Mouse (Mus musculus) mouse trophoblast stem cell (cell line): Measurements from ENCODE around the gene Sept8.
"Not testable (repeated sequence)": the region's sequence is repeated elsewhere in the genome, so short reads cannot be mapped to it uniquely, and the experiment has no call there.

Source experiments
- in situ Hi-C, 2 experiments: fragments of 300-500 bp; cut with MseI, MboI; formaldehyde crosslinking; loops; 2 replicates in 1 of 2; 3 replicates in 1 of 2; pipeline ENCODE4 v1.15.1; 2025

The Sept8 gene

DNA sequence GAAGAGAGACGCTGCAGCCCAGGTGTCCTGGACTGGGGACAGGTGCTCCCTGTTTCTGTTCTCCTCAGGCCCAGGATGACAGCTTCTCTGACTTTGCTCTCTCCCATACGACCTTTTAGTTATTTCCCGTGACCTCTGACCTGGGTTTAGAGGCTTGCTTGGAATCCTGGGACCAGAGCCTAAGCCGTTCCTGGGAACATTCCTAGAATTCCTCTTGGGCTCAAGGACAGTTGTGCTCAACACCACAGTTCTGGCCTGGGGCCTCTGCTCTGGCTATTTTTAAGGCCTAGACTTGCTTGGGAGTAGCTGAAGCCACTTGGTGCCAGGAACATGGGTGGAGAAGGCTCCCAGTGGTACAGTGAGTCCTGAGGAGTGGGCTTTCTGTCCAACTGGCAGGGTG, 6.4 kb downstream of the Sept8 start:
- in situ Hi-C loops, result no loop called here

- in situ Hi-C loops, result no loop called here
These were observed 9.6 kb downstream of the Sept8 start for GRCm38 (mm10) chr11:53528397-53529252.

- in situ Hi-C loops, result no loop called here
These were observed 10.1 kb downstream of the Sept8 start for GRCm38 (mm10) chr11:53529253-53529557.

DNA sequence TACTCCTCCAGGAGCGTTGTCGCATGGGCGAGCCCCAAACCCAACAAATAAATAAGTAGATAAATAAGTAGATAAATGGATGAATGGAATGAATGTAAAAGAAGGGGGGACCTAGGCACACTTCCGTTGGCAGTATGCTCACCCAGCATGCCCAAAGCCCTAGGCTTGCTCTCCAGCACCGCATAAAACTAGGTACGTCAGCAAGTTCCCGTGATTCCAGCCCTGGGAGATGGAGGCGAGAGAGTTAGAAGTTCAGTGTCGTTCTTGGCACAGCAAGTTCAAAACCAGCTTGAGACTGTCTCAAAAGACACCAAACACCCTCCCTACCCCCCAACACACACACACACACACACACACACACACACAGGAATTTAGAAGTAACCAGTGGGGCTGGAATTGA, 10.9 kb downstream of the Sept8 start:
- in situ Hi-C loops, result no loop called here

- in situ Hi-C loops, result no loop called here
These were observed 12.6 kb downstream of the Sept8 start for GRCm38 (mm10) chr11:53531578-53532230.

GRCm38 (mm10) chr11:53532231-53532620, 13.2 kb downstream of the Sept8 start:
- in situ Hi-C loops, result no loop called here

DNA sequence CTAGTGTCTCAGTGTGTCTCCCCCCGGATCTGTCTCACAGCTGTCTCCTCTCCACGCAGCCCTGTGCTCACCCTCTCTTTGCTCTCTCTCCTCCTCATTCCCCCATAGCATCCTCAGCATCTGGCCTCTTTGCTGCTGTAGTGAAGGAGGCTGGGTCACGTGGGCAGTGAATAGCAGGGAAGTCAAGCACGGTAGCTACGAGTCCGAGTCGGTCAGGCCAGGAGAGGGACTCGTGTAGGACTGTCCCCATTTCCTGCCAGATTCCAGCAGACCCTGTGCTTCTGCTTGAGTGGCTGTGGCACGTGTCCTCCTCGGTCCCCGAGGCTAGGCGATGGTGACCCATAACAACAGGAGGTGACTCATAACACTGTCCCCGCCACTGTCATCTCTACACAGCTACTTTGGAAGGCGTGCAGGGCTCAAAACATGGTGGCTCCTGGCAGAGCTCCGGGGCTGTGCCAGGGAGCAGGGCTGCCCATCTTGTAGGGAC, 20.0 kb downstream of the Sept8 start:
- in situ Hi-C loops, result no loop called here

DNA sequence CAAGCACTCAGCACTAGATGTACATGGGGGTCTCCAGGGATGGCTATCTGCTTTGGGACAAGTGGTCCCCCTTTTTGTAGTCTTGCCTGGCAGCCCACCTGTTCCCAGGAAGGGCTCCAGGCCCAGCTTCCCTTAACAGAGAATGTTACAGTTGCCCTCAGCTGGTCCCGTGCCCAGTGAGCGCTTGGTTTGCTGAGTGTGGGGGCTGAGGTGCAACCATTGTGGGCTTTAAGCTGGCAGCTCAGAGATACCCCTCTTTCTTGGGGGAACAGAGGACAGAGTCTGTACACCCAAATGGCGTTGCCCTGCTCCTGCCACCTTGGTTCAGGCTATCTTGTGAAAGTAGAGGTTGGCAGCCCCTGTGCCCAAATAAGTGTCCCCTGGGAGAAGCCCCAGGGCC, 21.3 kb downstream of the Sept8 start:
- in situ Hi-C loops, result no loop called here

DNA sequence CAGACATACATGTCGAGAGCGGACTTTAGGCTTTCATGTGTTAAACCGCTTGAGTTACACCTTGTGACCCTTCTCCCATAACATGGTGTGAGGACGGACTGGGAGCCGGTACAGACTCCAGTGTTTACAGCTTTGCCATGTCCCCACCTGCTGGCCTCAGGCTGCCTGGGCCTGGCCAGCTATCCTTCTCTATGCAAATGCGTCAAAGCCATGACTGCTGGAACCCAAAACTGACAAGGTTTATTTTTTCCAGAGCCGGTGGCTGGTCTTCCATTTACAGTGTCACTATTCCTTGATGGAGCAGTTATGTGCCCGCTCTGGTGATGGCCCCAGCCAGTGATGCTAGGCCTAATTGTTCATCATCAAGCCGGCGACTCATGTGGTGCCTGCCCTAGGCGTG, 22.2 kb downstream of the Sept8 start:
- in situ Hi-C loops, result no loop called here

DNA sequence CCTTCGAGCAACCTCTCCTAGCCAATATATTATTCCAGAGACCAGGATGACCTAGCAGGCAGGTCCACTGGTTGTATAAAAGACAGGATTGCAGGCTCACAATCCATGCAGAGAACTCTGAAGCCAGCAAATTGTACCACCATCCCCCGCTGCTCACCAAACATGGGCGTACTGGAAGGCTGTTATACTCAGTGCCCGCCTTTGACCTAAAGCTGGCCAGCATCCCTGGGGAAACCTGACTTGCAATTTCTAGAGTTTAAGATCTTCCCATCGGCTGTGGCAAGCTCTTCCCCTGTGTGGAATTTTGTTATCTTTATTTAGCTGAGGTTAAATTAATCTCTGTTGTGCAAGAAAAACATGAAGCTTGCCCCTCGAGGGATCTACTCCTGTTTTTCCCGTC, 24.0 kb downstream of the Sept8 start:
- in situ Hi-C loops, result no loop called here

GRCm38 (mm10) chr11:53546271-53546670, 27.2 kb downstream of the Sept8 start:
- in situ Hi-C loops, result no loop called here

DNA sequence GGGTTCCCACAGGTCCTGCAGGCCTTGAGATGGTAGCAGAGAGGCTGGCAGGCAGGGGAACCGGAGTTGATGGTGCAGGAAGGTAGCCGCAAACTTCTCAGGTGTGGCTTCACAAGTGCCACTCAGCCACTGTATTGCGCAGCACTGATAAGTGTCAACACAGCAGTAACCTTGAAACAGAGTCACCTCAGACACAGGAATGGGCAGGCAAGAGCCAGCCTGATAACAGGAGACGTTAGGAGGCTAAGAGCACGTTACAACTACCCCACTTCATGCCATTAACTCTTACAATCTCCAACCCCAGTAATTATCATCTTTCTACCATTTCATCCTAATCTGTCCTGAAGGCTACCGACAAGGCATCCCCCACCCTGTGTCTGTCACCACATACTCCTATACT, 28.5 kb downstream of the Sept8 start:
- in situ Hi-C loops, result no loop called here

DNA sequence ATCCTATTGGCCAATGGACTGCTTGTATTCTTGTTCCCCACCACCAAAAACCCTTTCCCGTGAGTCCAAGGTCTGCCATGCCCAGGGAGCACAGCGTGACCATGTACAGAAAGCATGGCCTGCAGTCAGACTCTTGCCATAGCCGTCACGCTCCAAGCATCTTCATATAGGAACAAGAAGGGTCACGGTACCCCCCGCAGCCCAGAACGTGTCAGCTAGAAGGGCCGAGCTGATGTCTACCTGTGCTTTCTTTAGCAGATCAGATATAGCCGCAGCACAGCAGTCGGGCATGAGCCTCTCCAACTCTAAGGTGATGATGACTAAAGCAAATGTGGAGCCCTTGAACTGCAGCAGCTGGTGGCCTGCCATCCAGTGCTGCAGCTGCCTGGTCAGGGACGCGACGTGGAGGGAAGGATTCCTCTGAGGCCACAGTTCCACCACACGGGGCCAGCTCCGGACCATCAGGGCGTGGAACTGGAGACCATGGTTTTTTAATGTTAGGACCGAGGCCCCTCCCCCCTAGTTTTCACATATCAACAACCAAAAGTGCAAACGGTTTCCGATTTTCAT, 29.1 kb downstream of the Sept8 start:
- in situ Hi-C loops, result no loop called here

DNA sequence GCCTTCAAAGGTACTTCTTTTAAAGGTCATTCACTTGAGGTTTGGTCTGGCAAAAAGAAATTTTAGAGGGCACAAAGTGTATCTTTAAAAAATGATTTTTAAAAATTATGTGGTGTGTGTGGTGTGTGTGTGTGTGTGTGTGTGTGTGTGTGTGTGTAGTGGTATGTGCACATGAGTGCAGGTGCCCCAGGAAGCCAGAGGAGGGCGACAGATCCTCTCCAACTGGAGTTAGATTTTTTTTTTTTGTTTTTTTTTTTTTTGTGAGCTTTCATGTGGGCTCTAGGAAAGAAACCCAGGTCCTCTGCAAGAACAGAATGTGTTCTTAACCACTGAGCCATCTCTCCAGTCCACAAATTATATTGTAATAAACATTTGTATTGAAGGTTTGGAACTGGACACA, 31.7 kb downstream of the Sept8 start:
- in situ Hi-C loops, result no loop called here

- in situ Hi-C loops, result no loop called here
These were observed 32.7 kb downstream of the Sept8 start for GRCm38 (mm10) chr11:53551754-53552153.

- in situ Hi-C loops, result not testable (repeated sequence)
These were observed 37.5 kb downstream of the Sept8 start for GRCm38 (mm10) chr11:53556529-53556928.

DNA sequence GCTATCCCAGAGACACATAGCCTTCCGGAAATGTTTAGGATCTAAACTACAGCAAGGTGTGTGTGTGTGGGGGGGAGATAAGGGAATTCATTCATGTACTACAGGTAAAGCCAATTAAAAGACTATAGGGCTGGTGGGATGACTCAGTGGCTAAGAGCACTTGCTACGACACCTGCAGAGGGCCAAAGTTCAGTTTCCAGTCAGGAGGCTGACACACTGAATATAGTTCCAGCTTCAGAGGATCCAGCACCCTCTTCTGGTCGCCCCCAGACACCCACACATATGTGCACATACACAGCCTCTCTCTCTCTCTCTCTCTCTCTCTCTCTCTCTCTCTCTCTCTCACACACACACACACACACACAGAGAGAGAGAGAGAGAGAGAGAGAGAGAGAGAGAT, 38.9 kb downstream of the Sept8 start:
- in situ Hi-C loops, result not testable (repeated sequence)

- in situ Hi-C loops, result not testable (repeated sequence)
These were observed 40.9 kb downstream of the Sept8 start for GRCm38 (mm10) chr11:53559980-53560379.

- in situ Hi-C loops, result no loop called here
These were observed 42.9 kb downstream of the Sept8 start for GRCm38 (mm10) chr11:53561986-53562385.

GRCm38 (mm10) chr11:53566646-53567045, 47.6 kb downstream of the Sept8 start:
- in situ Hi-C loops, result no loop called here

- in situ Hi-C loops, result no loop called here
These were observed 48.4 kb downstream of the Sept8 start, which contains the start of gene Kif3a for GRCm38 (mm10) chr11:53567224-53568014. Gene Kif3a, plus strand, starts transcription at chr11:53567379.

- in situ Hi-C loops, result no loop called here
These were observed 61.5 kb downstream of the Sept8 start for GRCm38 (mm10) chr11:53580562-53580961.
